Mouse (Mus musculus): ENCODE data around the gene Nmrk2. TPM values are rescaled to one million over a fixed set of nuclear protein-coding genes. Genes with fewer than 3 reads are reported as not detected.
"Not testable (repeated sequence)": the region's sequence is repeated elsewhere in the genome, so short reads cannot be mapped to it uniquely, and the experiment has no call there.

Nmrk2 gene
- polyA plus RNA-seq, 1 experiment: not detected

- no peak overlapping the region for H3K27ac ChIP-seq (ENCODE audit: control insufficient read depth, insufficient read depth, low read depth, low read length, poor library complexity)
- WGBS: 92% methylated on average over 11 of the region's 11 CpGs
- peaks cover 7% of the 10 kb centered on the region; the same call in 1 of the 2 replicates for H3K4me1 ChIP-seq (ENCODE audit: control insufficient read depth, insufficient read depth, low read length)
- no peak overlapping the region for H3K4me3 ChIP-seq (replicated peaks; ENCODE audit: control insufficient read depth, low read depth, low read length)
- TF ChIP-seq POLR2A (IDR thresholded peaks at IDR 0.05; ENCODE audit: borderline replicate concordance, control insufficient read depth, low read depth, low read length) (no peak), CTCF (IDR thresholded peaks at IDR 0.05; ENCODE audit: control insufficient read depth, insufficient read depth, low read length) (no peak)
Observed at GRCm38 (mm10) chr10:81178927-81179326, 22.9 kb downstream of the Nmrk2 start.

DNA sequence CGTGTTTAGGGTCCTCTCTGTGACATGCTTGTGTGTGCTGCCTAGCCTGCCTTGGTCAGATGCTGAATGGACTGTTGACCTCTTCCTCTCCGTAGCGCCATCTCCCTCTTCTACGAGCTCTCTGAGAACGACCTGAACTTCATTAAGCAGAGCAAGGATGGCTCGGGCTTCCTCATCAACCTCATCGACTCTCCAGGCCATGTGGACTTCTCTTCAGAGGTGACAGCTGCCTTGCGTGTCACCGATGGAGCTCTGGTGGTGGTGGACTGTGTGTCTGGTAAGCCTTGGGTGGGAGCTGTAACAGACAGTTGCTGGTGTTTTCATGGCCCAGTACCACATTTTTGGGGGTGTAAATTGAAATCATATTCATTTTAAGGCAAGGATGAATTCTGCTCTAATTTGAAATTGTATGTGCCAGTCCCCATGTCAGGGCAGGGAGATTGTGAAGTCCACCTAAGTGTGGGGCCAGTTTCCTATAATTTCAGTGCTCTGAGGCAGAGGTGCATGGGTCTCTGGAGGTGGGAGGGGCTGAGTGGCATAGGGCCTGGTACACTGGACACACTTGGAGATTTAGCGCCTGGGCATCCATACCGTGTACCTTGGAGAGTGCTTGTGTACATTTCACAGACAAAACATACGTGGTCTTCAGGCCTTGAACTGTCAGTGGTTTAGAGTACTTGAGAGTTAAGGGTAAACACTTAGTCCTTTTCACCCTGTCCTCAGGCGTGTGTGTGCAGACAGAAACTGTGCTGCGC, 23.7 kb downstream of the Nmrk2 start:
- TF ChIP-seq POLR2A (IDR thresholded peaks at IDR 0.05; ENCODE audit: borderline replicate concordance, control insufficient read depth, low read depth, low read length) (no peak), CTCF (IDR thresholded peaks at IDR 0.05; ENCODE audit: control insufficient read depth, insufficient read depth, low read length) (no peak)
- H3K4me3 ChIP-seq (replicated peaks; ENCODE audit: control insufficient read depth, low read depth, low read length): peak overlapping the region; percentile 76
- H3K4me1 ChIP-seq (ENCODE audit: control insufficient read depth, insufficient read depth, low read length): peaks cover 6% of the 10 kb centered on the region; the same call in 1 of the 2 replicates
- H3K27ac ChIP-seq (ENCODE audit: control insufficient read depth, insufficient read depth, low read depth, low read length, poor library complexity): peak overlapping the region; percentile 87; the same call in 1 of the 2 replicates
- WGBS: 59% methylated on average over 14 of the region's 14 CpGs

- WGBS: 12% methylated on average over 16 of the region's 16 CpGs
- peaks cover 7% of the 10 kb centered on the region for H3K4me1 ChIP-seq (ENCODE audit: control insufficient read depth, insufficient read depth, low read length)
- peak overlapping the region; percentile 76 for H3K4me3 ChIP-seq (replicated peaks; ENCODE audit: control insufficient read depth, low read depth, low read length)
- TF ChIP-seq POLR2A (IDR thresholded peaks at IDR 0.05; ENCODE audit: borderline replicate concordance, control insufficient read depth, low read depth, low read length) (no peak), CTCF (IDR thresholded peaks at IDR 0.05; ENCODE audit: control insufficient read depth, insufficient read depth, low read length) (no peak; the same call in 1 of the 2 replicates)
- H3K27ac ChIP-seq (ENCODE audit: control insufficient read depth, insufficient read depth, low read depth, low read length, poor library complexity): peak overlapping the region; percentile 87; the same call in 1 of the 2 replicates
Observed at GRCm38 (mm10) chr10:81177491-81177925, 24.3 kb downstream of the Nmrk2 start.

GRCm38 (mm10) chr10:81176466-81177271, 25.2 kb downstream of the Nmrk2 start, which contains the start of gene Eef2:
Gene Eef2, plus strand, starts transcription at chr10:81176631.
- peak within 1 kb of the TSS; percentile 87 for H3K27ac ChIP-seq (ENCODE audit: control insufficient read depth, insufficient read depth, low read depth, low read length, poor library complexity)
- peaks cover 7% of the 10 kb centered on the region for H3K4me1 ChIP-seq (ENCODE audit: control insufficient read depth, insufficient read depth, low read length)
- H3K4me3 ChIP-seq (replicated peaks; ENCODE audit: control insufficient read depth, low read depth, low read length): peak within 1 kb of the TSS; percentile 76
- TF ChIP-seq CTCF (IDR thresholded peaks at IDR 0.05; ENCODE audit: control insufficient read depth, insufficient read depth, low read length) (no peak), POLR2A (IDR thresholded peaks at IDR 0.05; ENCODE audit: borderline replicate concordance, control insufficient read depth, low read depth, low read length) (peak; percentile 99)
- WGBS: under 1% methylated on average over 77 of the region's 77 CpGs

GRCm38 (mm10) chr10:81175936-81176465, 25.9 kb downstream of the Nmrk2 start:
- TF ChIP-seq CTCF (IDR thresholded peaks at IDR 0.05; ENCODE audit: control insufficient read depth, insufficient read depth, low read length) (no peak), POLR2A (IDR thresholded peaks at IDR 0.05; ENCODE audit: borderline replicate concordance, control insufficient read depth, low read depth, low read length) (no peak)
- WGBS: 4% methylated on average over 13 of the region's 13 CpGs

DNA sequence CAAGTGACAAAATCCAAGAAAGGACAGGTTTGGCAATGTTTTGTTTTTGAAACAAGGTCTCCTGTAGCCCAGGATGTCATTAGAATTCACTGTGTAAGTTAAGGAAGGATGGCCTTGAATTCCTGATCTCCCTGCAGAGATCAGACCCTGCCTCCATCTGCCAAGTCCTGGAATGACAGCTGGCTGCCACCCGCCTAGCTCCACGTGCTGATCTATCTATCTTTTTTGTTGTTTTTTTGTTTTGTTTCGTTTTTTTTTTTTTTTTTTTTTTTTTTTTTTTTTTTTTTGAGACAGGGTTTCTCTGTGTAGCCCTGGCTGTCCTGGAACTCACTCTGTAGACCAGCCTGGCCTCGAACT, 26.5 kb downstream of the Nmrk2 start:
- 15% methylated on average over 3 of the region's 4 CpGs for WGBS
- H3K27ac ChIP-seq (ENCODE audit: control insufficient read depth, insufficient read depth, low read depth, low read length, poor library complexity): peak overlapping the region; percentile 48; the same call in 1 of the 2 replicates
- not testable (repeated sequence) for H3K4me1 ChIP-seq (ENCODE audit: control insufficient read depth, insufficient read depth, low read length)
- H3K4me3 ChIP-seq (replicated peaks; ENCODE audit: control insufficient read depth, low read depth, low read length): peak overlapping the region; percentile 18

More at GRCm38 (mm10) chr10:81175936-81176465, 25.9 kb downstream of the Nmrk2 start:
- H3K27ac ChIP-seq (ENCODE audit: control insufficient read depth, insufficient read depth, low read depth, low read length, poor library complexity): peak overlapping the region; percentile 35; the same call in 1 of the 2 replicates
- peaks cover 7% of the 10 kb centered on the region for H3K4me1 ChIP-seq (ENCODE audit: control insufficient read depth, insufficient read depth, low read length)
- H3K4me3 ChIP-seq (replicated peaks; ENCODE audit: control insufficient read depth, low read depth, low read length): peak overlapping the region; percentile 56

- TF ChIP-seq POLR2A (IDR thresholded peaks at IDR 0.05; ENCODE audit: borderline replicate concordance, control insufficient read depth, low read depth, low read length) (no peak), CTCF (IDR thresholded peaks at IDR 0.05; ENCODE audit: control insufficient read depth, insufficient read depth, low read length) (peak; percentile 100)
- WGBS: 14% methylated on average over 29 of the region's 29 CpGs
- Histone ChIP-seq H3K4me3 (replicated peaks; ENCODE audit: control insufficient read depth, low read depth, low read length) (no peak overlapping the region), H3K27ac (ENCODE audit: control insufficient read depth, insufficient read depth, low read depth, low read length, poor library complexity) (no peak overlapping the region), H3K4me1 (ENCODE audit: control insufficient read depth, insufficient read depth, low read length) (peaks cover 7% of the 10 kb centered on the region)
Observed at GRCm38 (mm10) chr10:81174617-81175344, 27.1 kb downstream of the Nmrk2 start.

All from bone marrow, adult 2 months (tissue).